Mouse (Mus musculus): ENCODE data around the gene Elavl3.

The Elavl3 gene

DNA sequence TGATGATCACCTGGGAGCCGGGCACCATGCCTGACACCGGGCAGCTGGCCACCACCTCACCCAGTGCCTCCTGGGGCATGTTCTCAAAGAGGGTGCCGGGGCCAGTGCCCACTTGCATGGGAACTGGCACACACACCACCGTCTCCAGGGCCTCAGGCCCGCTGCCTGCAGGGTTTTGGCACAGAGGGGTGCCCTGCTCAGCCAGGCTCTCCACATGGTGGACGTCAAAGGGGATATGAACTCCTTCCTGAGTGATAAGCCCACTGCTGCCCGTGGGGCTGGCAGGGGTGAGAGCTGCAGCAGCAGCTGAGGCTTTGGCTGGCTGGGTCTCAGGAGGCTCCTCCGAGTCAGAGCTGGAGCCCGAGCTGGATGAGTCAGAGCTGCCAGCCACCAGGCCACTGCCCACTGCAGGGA is 6.2 kb upstream of the Elavl3 start:
- no peak for DNase-seq (ENCODE audit: low read depth, low spot score)

DNA sequence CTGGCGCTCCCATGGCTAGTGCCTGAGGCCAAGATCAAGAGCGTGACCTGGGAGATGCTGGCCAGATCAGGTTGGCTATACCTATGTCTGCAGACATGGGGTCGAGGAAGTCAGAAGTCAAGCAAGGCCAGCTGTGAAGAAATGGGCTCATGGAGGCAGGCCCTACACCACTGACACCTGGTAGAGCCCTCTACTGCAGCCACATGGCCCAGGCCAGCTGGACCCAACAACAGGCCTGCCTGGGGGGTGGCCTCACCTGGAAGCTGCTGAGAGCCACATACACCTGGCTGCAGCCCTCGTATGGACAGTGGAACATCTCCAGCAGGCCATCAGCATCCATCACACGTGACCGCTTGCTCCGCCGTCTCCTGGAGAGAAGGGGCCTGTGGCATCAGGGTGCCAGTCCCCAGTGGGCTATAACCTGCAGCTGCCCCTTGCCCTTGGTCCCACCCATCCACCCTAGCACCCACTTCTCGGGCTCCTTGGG is 5.3 kb upstream of the Elavl3 start:
- DNase-seq (ENCODE audit: low read depth, low spot score), result no peak

DNA sequence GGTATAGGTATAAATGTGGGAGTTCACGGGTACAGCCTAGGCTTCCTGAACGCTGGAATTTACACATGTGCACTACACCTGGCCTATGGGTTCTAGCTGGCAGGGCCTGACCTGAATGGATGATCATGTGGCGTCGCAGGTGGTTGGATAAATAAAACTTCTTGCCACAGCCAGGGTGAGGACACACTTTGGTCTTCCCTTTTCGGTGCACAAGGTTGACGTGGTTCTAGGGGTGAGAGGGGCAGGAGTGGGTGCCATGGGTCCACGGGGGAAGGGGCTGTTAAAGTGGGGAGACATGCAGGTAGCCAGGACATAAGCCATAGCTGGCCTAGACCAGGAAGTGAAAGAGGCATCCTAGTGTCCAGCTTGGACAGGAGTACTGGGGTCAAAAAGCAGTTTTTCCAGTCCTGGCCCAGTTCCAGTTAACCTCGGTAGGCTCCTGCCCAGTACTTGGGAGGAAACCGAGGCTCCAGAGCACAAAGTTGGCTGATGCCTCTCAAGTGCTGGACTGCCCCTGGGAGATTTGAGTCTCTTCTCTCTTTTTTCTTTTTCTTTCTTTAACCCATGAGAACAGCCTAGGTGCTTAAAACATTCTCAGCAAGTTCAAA is 4.6 kb upstream of the Elavl3 start:
- no peak for DNase-seq (ENCODE audit: low read depth, low spot score)

DNA sequence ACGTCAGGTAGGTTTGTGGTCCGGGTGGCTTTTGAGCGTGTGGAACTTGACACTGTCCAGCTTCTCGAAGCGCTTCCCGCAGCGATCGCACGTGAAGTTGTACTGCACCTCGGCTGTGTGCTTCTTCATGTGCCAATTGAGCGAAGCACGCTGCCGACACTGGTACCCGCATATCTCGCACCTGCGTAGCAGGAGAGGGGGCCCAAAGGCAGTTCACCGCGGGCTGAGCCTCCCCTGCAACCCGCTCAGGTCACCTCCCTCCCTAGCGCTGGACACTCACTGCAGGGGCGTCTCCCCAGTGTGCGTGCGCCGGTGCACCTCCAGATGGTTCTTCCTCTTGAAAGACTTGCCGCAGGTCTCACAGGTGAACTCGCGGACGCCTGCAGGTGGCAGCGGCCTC is 3.9 kb upstream of the Elavl3 start:
- no peak for DNase-seq (ENCODE audit: low read depth, low spot score)

DNA sequence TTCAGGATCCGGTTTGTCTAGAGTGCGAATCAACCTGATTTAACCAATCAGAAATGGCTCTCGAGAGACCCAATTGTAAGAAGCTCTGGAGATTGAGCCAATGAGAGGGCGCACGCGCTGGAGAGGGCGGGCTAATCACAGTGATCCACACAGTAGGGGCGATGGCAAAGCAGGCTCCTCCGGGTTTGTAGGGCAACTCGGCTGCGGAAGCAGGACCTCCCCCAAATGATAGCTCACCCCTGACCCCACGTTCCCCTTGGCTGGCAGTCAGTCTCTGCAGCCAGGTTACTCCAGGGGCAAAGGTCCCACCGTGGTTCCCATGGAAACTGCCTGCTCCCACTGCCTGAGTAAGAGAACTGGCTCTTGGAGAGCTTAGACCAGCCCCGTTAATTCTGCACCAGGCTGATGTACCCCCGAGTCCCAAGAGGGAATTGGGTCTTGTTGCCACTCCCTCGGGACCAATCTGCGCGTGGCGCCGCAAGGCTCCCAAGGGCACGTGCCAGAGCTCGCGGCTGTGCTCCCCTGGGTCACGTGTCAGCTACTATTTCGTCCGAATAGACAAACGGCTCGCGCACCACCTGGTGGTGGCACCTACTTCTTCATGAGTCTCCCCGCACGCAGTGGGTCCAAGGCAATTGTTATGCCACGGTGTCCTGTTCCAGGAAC is 2.7 kb upstream of the Elavl3 start:
- peak; percentile 83 for DNase-seq (ENCODE audit: low read depth, low spot score)

DNA sequence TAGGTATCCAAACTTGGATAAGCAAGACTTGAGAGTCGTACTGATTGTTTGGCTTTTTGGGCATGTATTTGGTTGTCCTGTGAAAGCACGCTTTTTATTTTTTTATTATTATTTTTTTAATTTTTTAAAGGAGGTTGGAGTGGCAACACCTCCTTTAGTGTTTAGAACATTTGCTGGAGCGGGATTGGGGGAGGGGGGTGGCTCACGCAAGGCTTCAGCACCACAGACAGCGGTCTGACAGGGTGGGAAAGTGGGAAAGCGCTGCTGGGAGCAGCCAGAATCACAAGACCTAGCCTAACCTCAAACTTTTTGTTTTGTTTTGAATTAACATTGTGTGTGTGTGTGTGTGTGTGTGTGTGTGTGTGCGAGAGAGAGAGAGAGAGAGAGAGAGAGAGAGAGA is 1.8 kb upstream of the Elavl3 start:
- no peak for DNase-seq (ENCODE audit: low read depth, low spot score)

DNA sequence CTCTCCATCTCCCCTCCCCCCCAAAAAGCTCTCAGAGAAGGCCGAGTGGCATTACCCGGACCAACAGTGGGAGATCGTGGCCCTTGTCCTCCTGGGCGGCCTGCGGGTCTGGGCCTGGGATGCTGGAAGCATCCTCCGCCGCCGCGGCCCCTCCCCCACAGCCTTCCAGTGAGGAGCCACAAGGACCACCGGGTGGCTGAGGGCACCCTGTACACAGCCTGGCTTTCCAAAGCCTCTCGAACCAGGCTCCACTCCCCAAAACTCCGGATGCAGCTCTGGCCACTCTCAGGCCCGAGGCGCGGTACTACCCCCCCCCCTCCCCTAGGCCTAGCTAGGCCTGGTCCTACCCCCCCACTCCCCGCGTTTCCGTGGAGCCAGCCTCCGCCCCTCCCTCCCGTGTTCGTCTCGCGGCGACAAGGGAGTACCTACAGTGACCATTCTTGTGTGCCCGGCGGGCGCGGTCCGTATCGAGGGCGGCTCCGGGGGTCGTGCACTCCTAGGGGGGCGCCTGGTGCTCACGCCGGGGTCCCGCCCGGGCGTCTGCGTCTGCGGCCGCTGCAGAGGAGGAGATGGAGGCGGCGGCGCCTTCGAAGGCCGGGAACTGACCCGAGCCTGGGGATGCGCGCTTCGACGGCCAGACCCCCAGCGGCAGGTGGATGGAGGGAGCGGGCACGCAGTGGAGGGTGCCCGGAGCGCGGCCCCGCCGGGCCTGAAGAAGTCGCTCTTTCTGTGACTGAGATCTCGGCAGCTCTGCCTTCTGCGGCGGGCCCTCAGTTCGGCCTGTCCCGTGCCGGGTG is 464 bp downstream of the Elavl3 start:
- no peak for DNase-seq (ENCODE audit: low read depth, low spot score)

DNA sequence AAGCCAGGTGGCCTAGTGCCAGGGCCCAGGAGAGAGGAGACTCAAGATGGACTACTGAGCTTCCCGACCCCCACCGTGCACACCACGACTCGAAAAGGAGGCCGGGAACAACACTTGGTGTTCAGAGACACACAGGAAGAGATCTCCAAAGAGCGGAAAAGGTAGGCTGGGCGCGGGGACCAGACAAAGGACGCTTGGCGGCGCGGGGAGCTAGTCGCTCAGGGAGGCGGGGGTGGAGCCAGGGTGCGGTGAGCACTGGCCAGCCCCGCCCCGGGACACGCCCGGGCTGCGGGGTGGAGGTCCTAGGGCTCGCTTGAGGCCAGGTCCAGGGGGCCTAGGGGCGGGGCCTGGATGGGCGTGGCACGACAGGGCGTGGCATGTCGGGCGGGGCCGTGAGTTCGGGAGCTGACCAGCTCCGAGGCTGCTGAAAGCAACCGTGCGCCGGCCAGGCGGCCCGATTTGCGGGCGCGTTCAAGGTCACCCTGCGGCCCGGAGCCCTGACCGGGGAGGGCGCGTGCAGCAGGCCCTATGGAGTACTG is 1.4 kb downstream of the Elavl3 start:
- DNase-seq (ENCODE audit: low read depth, low spot score), result peak; percentile 60

DNA sequence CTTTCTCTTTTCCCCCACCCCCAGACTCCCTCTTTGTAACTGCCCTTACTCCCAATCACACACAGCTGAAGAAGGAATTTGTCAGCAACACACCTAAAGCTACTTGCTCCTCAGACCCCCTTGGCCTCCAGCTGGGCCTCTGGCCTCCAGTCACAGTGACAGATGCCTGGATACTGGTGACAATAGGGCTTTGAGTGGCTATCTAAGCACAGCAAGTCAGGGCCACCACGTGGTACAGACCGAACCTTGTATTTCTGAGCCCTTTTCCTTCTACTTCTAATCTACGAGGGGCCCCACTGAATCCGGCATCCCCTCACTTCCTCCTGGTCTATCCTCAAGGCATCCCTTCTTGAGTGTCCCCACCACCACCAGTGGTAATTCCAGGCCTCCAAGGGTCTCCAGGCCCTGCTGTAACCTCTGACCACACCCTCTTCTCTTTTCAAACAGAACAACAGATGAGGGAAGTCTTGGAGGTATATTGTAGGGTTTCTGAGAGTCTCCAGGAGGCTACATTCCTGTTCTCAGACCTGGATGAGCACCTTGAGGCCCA is 2.0 kb downstream of the Elavl3 start:
- DNase-seq (ENCODE audit: low read depth, low spot score), result no peak

DNA sequence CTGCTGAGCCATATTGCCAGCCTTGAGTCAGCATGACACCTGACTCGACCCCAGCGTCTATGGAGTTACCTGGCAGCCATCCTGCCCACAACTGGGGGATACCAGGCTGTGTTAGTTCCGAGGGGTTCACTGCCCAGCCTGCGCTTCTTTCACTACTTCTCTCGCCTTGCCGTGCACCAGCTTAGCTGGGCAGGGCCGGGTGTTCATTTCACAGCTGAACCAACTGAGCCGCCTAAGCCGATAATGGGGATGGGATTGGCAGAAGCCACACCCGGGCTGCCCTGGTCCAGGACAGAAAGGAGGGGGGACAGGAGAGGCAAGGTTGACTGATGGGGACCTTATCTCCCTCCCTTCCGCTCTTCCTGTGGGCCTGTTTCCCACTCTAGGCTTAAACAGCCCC is 2.5 kb downstream of the Elavl3 start:
- no peak for DNase-seq (ENCODE audit: low read depth, low spot score)

DNA sequence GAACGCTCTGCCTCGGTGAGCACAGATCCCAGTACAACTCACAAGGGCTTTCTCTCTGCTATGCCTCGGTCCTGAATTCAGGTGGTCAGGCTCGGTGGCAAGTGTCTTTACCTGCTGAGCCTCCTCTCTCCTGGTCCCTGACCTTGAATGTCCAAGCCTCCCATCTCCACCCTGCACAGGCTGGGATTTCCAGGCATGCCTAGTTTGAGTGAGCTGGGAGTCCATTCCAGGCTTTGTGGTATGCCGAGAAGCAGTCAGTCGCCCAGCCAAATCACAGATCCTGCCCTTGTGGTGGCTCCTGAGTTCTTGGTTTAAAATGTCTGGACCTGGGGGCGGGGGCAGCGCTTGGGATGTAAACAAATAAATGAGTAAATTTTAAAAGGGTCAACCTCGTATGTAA is 4.5 kb downstream of the Elavl3 start:
- DNase-seq (ENCODE audit: low read depth, low spot score), result no peak

DNA sequence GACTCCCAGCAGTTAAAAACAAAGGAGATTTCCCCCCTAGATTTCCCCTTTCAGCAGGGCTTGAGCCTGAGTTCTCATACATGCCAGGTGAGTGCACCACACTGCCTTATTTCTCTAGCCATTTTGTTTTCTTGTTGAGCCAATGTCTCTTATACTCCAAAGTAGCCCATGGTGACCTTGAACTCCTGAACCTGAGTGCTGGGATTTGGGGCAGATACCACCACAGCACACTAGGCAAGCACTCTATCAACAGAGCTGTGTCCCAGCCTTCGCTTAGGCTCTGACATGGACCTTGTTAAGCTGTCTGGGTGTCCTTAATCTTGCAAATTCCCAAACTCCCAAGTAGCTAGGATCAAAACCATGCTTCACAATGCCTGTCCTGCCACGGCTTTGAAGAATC is 10.0 kb downstream of the Elavl3 start:
- no peak for DNase-seq (ENCODE audit: low read depth, low spot score)

DNA sequence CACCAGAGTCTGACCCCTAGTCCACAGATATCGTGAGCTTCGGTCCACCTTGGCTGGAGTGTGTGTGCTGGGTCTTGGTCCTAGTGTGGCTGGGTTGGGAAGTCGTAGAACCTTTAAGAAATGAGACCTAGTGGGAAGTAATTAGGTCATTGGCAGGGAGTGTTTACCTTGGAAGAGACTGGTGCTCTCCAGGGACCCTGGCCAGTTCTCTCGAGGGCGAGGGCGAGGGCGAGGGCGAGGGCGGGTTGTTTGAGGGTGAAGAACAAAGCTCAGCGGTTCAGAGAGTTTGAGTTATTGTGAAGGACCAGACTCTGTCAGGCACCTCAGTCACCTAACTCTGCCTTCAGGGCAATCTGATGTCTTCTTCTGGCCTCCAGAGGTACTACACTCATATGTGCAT is 14.0 kb downstream of the Elavl3 start:
- DNase-seq (ENCODE audit: low read depth, low spot score), result no peak

DNA sequence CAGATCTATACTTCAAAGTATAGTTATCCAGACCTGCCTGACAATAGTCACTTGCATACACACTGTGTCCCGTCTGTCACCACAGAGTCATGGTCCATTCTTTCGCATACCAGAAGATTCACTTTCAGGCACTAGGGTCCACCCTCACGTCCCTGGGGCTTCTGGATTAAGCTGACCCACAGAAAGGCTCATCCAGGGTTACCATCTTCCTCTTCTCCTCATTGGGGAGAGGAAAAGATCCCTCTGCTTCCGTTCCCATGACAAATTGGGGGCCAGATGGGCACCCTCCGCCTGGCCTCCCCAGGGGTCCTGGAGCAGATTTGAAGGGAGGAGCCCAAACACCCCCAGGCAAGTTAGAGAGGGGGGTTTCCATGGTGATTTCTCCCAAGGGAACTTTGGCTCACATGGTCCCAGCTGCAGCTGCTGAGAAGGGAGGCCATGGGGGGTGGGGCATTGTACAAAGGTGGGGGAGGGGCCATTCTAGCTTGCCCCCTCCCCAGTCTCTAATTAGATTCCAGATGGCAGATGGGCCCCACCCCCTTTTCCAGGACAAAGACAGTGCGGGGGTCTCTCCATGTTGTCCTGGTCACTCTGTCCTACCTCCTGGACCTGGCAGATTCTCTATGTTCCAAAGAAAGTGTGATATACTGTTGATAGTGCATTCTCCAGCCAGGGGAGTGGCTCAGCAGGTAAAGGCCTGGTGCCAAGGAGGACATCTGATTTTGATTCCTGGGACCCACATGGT is 16.4 kb downstream of the Elavl3 start:
- DNase-seq (ENCODE audit: low read depth, low spot score), result no peak

DNA sequence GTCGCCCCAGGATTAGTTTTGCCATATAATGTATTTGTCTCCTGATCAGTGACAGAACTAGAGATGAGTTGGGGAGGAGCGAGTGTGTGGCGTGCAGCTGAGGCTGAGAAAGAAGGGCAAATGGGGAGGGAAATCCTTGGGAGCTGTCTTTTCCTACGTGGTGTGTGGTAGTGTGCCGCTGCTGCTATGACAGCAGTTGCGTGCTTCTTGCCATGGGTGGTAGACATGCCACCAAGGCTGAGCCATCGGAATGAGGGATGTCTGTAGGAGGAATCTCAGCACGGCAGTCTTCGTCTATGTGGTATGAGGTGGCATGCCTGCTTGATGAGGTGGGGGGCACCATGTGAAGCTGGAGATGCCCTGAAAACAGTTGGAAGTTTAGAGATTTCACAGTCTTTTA is 21.4 kb downstream of the Elavl3 start:
- no peak for DNase-seq (ENCODE audit: low read depth, low spot score)

DNA sequence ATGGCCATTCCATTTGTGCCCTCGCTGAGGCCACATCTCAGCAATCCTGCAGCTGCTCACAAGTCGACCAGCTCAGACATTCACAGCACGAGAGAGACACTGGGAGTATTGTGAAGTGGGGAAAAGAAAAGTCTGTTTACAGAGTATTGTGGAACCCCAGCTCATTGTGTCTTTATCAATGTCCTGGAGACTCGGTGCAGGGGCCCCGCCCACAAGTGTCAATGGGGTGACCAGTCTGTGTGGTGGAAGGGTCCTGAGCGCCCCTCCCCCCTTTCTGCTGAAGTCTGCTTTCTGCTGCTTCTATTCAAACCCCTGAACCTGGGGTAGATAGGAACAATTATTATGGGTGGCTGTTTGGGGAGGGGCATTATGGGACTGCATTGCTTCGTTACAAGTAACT is 23.4 kb downstream of the Elavl3 start:
- DNase-seq (ENCODE audit: low read depth, low spot score), result no peak

DNA sequence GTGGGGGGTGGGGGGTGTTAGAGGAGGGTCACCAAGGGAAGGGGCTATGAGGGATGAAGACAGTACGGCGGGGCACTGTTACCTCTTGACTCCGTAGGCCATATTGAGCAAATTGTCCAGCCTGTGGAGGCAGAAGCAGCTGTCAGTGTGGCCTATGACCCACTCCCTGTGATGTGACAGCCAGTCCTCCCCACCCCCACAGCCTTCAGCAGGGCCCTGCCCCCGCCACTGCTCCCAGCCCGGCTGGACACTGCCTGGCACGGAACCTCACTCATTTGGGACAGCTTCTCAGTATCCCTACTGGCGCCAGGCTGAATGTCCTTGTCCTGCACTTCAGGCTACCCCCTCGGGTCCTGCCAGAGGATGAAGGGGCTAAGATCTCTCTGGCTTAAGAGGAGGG is 27.2 kb downstream of the Elavl3 start:
- DNase-seq (ENCODE audit: low read depth, low spot score), result no peak

DNA sequence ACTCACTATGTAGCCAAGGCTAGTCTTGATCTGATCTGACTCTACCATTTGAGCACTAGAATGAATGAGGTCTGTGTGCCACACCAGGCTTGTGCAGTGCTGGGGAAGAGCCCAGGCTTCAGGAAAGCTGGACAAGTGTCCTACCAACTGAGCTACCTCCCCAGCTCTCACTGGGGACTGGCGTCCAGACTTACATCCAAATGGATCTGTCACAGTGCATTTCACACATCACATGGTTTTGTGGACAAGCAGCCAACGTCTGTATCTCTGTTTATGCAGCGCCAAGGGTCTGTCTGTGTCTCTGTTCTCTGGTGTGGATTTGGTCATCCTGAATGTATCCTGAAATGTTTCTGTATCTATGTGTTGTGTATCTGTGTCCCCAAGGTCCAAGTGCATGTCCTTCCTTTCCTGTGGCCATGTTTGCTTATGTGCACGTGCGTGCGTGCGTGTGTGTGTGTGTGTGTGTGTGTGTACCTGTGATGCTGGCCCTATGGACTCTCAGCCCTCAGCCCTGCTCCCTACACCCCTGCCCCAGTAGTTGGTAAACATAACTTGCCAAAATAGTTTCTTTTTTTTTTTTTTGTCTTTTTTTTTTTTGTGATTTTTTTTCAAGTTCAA is 34.5 kb downstream of the Elavl3 start:
- no peak for DNase-seq (ENCODE audit: low read depth, low spot score)

DNA sequence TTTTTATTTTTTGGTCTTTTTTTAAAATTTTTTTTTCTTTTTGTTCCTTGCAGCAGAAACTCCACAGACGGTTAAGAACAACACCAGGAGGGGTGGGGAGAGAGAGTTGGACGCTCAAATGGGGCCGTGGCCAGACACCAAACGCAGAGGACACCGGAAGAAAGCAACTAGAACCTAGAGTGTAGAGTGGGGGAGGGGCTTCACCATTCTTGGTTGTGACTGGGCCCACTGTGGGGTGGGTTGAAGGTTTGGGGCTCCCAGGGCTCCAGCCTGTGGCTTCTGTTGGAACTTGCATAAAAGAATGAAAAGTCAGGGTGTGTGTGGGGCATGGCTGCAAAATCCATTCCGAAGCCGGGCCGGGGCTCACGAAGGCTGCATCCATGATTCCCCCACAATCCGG is 35.6 kb downstream of the Elavl3 start:
- no peak for DNase-seq (ENCODE audit: low read depth, low spot score)

DNA sequence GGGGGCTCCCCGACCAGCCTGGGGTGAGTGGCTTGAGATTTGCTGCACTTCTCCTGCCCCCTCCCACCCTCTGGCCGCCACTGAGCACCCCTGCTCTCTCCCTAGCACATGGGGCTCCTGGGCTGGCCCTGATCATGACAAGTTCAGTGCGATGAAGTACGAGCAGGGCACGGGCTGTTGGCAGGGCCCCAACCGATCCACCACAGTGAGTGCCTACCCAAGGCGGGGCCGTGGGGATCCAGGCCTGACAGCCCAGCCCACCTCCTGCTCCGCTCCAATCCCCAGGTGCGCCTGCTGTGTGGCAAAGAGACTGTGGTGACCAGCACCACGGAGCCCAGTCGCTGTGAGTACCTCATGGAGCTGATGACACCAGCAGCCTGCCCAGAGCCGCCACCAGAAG is 39.1 kb downstream of the Elavl3 start:
- no peak for DNase-seq (ENCODE audit: low read depth, low spot score)

DNA sequence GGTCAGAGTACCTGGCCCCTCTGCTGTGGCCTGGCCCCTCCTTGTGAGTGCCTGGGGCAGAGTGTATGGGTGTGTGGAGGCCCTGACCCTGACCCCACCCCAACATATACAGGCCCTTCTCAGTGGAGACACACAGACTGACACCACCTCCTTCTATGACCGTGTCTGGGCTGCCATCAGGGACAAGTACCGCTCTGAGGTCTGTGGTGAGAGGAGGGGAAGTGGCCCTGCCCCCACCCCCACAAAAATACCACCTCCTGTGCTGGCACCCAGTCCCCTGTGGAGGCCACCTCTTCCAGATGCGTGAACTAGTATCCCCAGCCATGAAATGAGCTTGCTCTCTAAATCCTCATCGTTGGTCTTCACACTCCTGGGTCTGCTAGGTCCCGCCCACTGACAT is 40.8 kb downstream of the Elavl3 start:
- no peak for DNase-seq (ENCODE audit: low read depth, low spot score)

All from CD4-positive helper T cell, adult 2 months (primary cell).